Mouse (Mus musculus): ENCODE results near the gene Arhgef12. TPM values are rescaled to one million over a fixed set of nuclear protein-coding genes. Genes with fewer than 3 reads are reported as not detected.
"Not testable (repeated sequence)": the region's sequence is repeated elsewhere in the genome, so short reads cannot be mapped to it uniquely, and the experiment has no call there.

Arhgef12 gene
- total RNA-seq, 2 experiments from 2014 or later, result 162 to 164 TPM

- no peak overlapping the region for H3K27ac ChIP-seq
- no peak overlapping the region for H3K4me3 ChIP-seq
- no peak for TF ChIP-seq CTCF (IDR thresholded peaks at IDR 0.05)
- DNase-seq (ENCODE audit: extremely low spot score in 1 of 2, low spot score in 2 of 2), result no peak
- intact Hi-C loops (cut with DNase I), result no loop called here
Measured at GRCm38 (mm10) chr9:42968894-42969521, 138.0 kb downstream of the Arhgef12 start.

GRCm38 (mm10) chr9:42967731-42968130 is 139.3 kb downstream of the Arhgef12 start:
- intact Hi-C loops (cut with DNase I), result no loop called here
- Histone ChIP-seq H3K27ac (no peak overlapping the region), H3K4me3 (no peak overlapping the region)
- no peak for DNase-seq (ENCODE audit: extremely low spot score in 1 of 2, low spot score in 2 of 2)
- no peak for TF ChIP-seq CTCF (IDR thresholded peaks at IDR 0.05)

- DNase-seq (ENCODE audit: extremely low spot score in 1 of 2, low spot score in 2 of 2), result peak in 1 of 2 experiments; percentile 37
- not testable (repeated sequence) for H3K4me3 ChIP-seq
- H3K27ac ChIP-seq, result peak overlapping the region; percentile 78
- intact Hi-C loops (cut with DNase I), result loop anchor here (5.0 kb wide), 2 partner anchors 578 to 633 kb away; no protein-coding TSS in a partner anchor
Measured at GRCm38 (mm10) chr9:42964809-42965208, 142.2 kb downstream of the Arhgef12 start.

GRCm38 (mm10) chr9:42964366-42964765 is 142.7 kb downstream of the Arhgef12 start:
- peak; percentile 43 to 71 for DNase-seq (ENCODE audit: extremely low spot score in 1 of 2, low spot score in 2 of 2)
- intact Hi-C loops (cut with DNase I), result loop anchor here (5.0 kb wide), 2 partner anchors 577 to 632 kb away; no protein-coding TSS in a partner anchor
- TF ChIP-seq CTCF (IDR thresholded peaks at IDR 0.05), result no peak
- Histone ChIP-seq H3K27ac (peak overlapping the region; percentile 78), H3K4me3 (no peak overlapping the region)

GRCm38 (mm10) chr9:42962506-42962905 is 144.5 kb downstream of the Arhgef12 start:
- no peak for TF ChIP-seq CTCF (IDR thresholded peaks at IDR 0.05)
- H3K27ac ChIP-seq, result no peak overlapping the region
- no peak overlapping the region for H3K4me3 ChIP-seq
- DNase-seq (ENCODE audit: extremely low spot score in 1 of 2, low spot score in 2 of 2), result no peak
- intact Hi-C loops (cut with DNase I), result loop anchor here (5.0 kb wide), 2 partner anchors 575 to 630 kb away; no protein-coding TSS in a partner anchor

GRCm38 (mm10) chr9:42958401-42958800 is 148.6 kb downstream of the Arhgef12 start:
- Histone ChIP-seq H3K4me3 (no peak overlapping the region), H3K27ac (no peak overlapping the region)
- no peak for TF ChIP-seq CTCF (IDR thresholded peaks at IDR 0.05)
- no peak for DNase-seq (ENCODE audit: extremely low spot score in 1 of 2, low spot score in 2 of 2)
- intact Hi-C loops (cut with DNase I), result loop anchor here (5.0 kb wide), 1 partner anchor 556 kb away; no protein-coding TSS in a partner anchor

- no peak for DNase-seq (ENCODE audit: extremely low spot score in 1 of 2, low spot score in 2 of 2)
- TF ChIP-seq CTCF (IDR thresholded peaks at IDR 0.05), result no peak
- H3K27ac ChIP-seq, result no peak overlapping the region
- intact Hi-C loops (cut with DNase I), result no loop called here
- no peak overlapping the region for H3K4me3 ChIP-seq
Measured at GRCm38 (mm10) chr9:42948381-42948780, 158.7 kb downstream of the Arhgef12 start.

GRCm38 (mm10) chr9:42945174-42945573 is 161.9 kb downstream of the Arhgef12 start:
- no peak for TF ChIP-seq CTCF (IDR thresholded peaks at IDR 0.05)
- H3K27ac ChIP-seq, result no peak overlapping the region
- H3K4me3 ChIP-seq, result no peak overlapping the region
- intact Hi-C loops (cut with DNase I), result loop anchor here (2.0 kb wide), 1 partner anchor 618 kb away; no protein-coding TSS in a partner anchor
- DNase-seq (ENCODE audit: extremely low spot score in 1 of 2, low spot score in 2 of 2), result no peak

- Histone ChIP-seq H3K27ac (peak overlapping the region; percentile 86), H3K4me3 (peak overlapping the region; percentile 66)
- DNase-seq (ENCODE audit: extremely low spot score in 1 of 2, low spot score in 2 of 2), result peak; percentile 85 to 90
- peak; percentile 64 for TF ChIP-seq CTCF (IDR thresholded peaks at IDR 0.05)
- intact Hi-C loops (cut with DNase I), result loop anchor here (1.0 to 2.0 kb wide), 6 partner anchors 156 to 618 kb away; no protein-coding TSS in a partner anchor
Measured at GRCm38 (mm10) chr9:42944536-42945006, 162.5 kb downstream of the Arhgef12 start.

GRCm38 (mm10) chr9:42943781-42944535 is 163.1 kb downstream of the Arhgef12 start, which contains the start of gene Grik4:
TSS of gene Grik4 (minus strand) at chr9:42944493.
- Histone ChIP-seq H3K4me3 (peak within 1 kb of the TSS; percentile 66), H3K27ac (peak within 1 kb of the TSS; percentile 86)
- peak; percentile 29 to 39 for DNase-seq (ENCODE audit: extremely low spot score in 1 of 2, low spot score in 2 of 2)
- no peak for TF ChIP-seq CTCF (IDR thresholded peaks at IDR 0.05)
- intact Hi-C loops (cut with DNase I), result loop anchor here (1.0 to 2.0 kb wide), 6 partner anchors 156 to 617 kb away; no protein-coding TSS in a partner anchor

GRCm38 (mm10) chr9:42943057-42943529 is 163.9 kb downstream of the Arhgef12 start:
- peak overlapping the region; percentile 66 for H3K4me3 ChIP-seq
- TF ChIP-seq CTCF (IDR thresholded peaks at IDR 0.05), result peak; percentile 56

GRCm38 (mm10) chr9:42942148-42942547 is 164.9 kb downstream of the Arhgef12 start:
- TF ChIP-seq CTCF (IDR thresholded peaks at IDR 0.05), result no peak
- no peak for DNase-seq (ENCODE audit: extremely low spot score in 1 of 2, low spot score in 2 of 2)
- no peak overlapping the region for H3K27ac ChIP-seq
- H3K4me3 ChIP-seq, result no peak overlapping the region
- intact Hi-C loops (cut with DNase I), result no loop called here

More at GRCm38 (mm10) chr9:42943057-42943529, 163.9 kb downstream of the Arhgef12 start:
- peak overlapping the region; percentile 60 for H3K27ac ChIP-seq
- DNase-seq (ENCODE audit: extremely low spot score in 1 of 2, low spot score in 2 of 2), result peak; percentile 40 to 43
- intact Hi-C loops (cut with DNase I), result no loop called here
